Mouse (Mus musculus) megakaryocyte-erythroid progenitor cell, adult 5-6 weeks (primary cell): ENCODE measurements around the gene Gm21861. TPM values are rescaled to one million over a fixed set of nuclear protein-coding genes. Genes with fewer than 3 reads are reported as not detected.
"Not testable (repeated sequence)": the region's sequence is repeated elsewhere in the genome, so short reads cannot be mapped to it uniquely, and the experiment has no call there.

Source experiments
- ATAC-seq: replicated peaks from 2 replicates; pipeline ENCODE4 v1.8.0; 2016; ENCODE audit warnings: mild to moderate bottlenecking, inconsistent platforms; ENCODE audit not compliant: severe bottlenecking, poor library complexity, low FRiP score, low TSS enrichment
- total RNA-seq, 2 experiments: library from RNA; stranded (forward) in 1 of 2; stranded (reverse) in 1 of 2; fragments of 200-1000, 215-1000 nt in 1 of 2; fragments of >200 nt in 1 of 2; fragmentation: Nextera tagmentation in 1 of 2; gene quantifications; 2 replicates each; pipeline ENCODE4 v1.2.3; 2014 to 2017

Gm21861 gene
- total RNA-seq (2014; fragmentation: Nextera tagmentation) (not detected in 2 replicates), total RNA-seq (2017) (not detected in 2 replicates)

DNA sequence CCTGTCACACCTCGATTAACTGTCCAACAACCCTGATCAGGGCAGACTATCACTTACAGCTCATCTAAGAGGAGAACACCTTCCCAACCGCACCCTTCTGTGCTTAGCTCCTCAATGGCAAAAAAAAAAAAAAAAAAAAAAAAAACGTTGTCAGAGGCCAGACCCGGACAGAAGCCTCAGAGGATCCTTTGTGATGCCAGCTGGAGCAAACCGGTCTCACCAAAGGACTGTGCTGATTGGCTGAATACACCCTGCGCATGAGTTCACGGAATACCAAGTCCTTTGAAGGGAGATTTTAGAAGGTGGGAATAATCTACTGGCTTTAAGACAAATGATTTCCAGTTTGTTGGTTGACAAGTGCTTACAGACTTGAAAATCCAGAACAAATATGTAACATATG, at the start of gene Gm21861:
Gene Gm21861 (minus strand): TSS at position 101 of the 400 bp plus-strand sequence.
- not testable (repeated sequence) for ATAC-seq
